Mouse (Mus musculus) forebrain, embryonic 16.5 days (tissue): Measurements from ENCODE around the gene Plppr2. TPM values are rescaled to one million over a fixed set of nuclear protein-coding genes. Genes with fewer than 3 reads are reported as not detected.

Source experiments
- ATAC-seq: fragments of 200-750 bp; cut with Nextera tagmentation; 2 replicates; pipeline ENCODE4 v1.8.0; 2017; ENCODE audit warnings: mild to moderate bottlenecking, moderate library complexity
- H3K27ac ChIP-seq: fragments of 300-500 bp; sonication (generic); 2 replicates; pipeline ENCODE4 v1.5.1; 2014; ENCODE audit warnings: low read length, control low read depth
- H3K27me3 ChIP-seq: fragments of 300-500 bp; sonication (generic); replicated peaks from 2 replicates; pipeline ENCODE4 v1.6.1; 2014; ENCODE audit warnings: low read length; ENCODE audit not compliant: control insufficient read depth, insufficient read depth
- H3K36me3 ChIP-seq: fragments of 300-500 bp; sonication (generic); 2 replicates; pipeline ENCODE4 v1.6.1; 2014; ENCODE audit not compliant: control insufficient read depth, insufficient read depth
- H3K4me1 ChIP-seq: fragments of 300-500 bp; sonication (generic); replicated peaks from 2 replicates; pipeline ENCODE4 v1.6.1; 2014; ENCODE audit warnings: low read length; ENCODE audit not compliant: control insufficient read depth, insufficient read depth
- H3K4me2 ChIP-seq: fragments of 300-500 bp; sonication (generic); 2 replicates; pipeline ENCODE4 v1.6.1; 2014; ENCODE audit warnings: mild to moderate bottlenecking, low read length, control low read depth
- H3K4me3 ChIP-seq: fragments of 300-500 bp; sonication (generic); replicated peaks from 2 replicates; pipeline ENCODE4 v1.5.1; 2014; ENCODE audit warnings: mild to moderate bottlenecking, low read length, control low read depth
- H3K9ac ChIP-seq: fragments of 300-500 bp; sonication (generic); replicated peaks from 2 replicates; pipeline ENCODE4 v1.6.1; 2014; ENCODE audit warnings: low read depth, low read length, control low read depth
- H3K9me3 ChIP-seq: fragments of 300-500 bp; sonication (generic); 2 replicates; pipeline ENCODE4 v1.6.1; 2016; ENCODE audit warnings: low read length; ENCODE audit not compliant: control insufficient read depth
- WGBS: fragments of 180-500 bp; shearing (Covaris S2); extraction: QIAGEN DNeasy Blood & Tissue Kit; methylation state at CpG from one replicate; pipeline ENCODE4 v1.1.7; 2014; 5-methylcytosine and 5-hydroxymethylcytosine counted together
- polyA plus RNA-seq: library from polyadenylated mRNA; unstranded; fragments of >200 nt; fragmentation: Nextera tagmentation; extraction: Ambion mirVana; gene quantifications from 2 replicates; pipeline ENCODE4 v1.2.1, GENCODE M21; 2015

Plppr2 gene
- polyA plus RNA-seq, 1 experiment from 2014 or later, result 89.9 TPM

DNA sequence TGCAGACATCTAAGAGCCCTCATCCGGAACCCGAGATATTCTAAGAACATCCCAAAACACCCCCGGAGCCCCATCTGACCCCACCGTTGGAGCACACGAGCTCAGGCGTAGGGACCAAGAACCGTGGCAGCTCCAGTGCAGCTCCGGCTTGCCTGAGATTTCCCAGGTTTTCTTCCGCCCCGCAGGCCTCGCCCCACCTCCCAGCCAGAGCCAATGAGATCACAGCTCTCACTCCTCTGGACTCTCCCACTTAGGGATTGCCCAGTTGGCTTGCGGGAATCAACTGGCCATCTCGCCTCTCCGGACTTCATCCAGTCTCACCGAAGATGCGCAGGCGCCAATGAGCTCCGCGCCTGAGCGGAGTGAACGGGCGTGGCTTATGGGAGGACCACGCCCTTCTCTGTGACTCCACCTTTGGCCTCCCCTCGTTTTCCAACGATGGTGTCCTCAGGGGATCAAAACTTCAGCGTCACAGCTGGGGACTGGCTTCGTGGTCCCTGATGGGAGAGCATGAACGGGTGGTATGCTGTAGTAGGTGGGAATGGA is 9.6 kb upstream of the Plppr2 start, which contains the start of the genes Ccdc159 and Tmem205:
Ccdc159 (plus strand) TSS at position 264 of the 546 bp plus-strand sequence.
Tmem205 (minus strand) TSS at position 349 of the 546 bp plus-strand sequence.
- Histone ChIP-seq H3K4me2 (peak within 1 kb of the TSS; percentile 66), H3K9me3 (no peaks in the 10 kb centered on the region), H3K27ac (peak within 1 kb of the TSS; percentile 62), H3K9ac (peak within 1 kb of the TSS; percentile 78), H3K4me1 (peaks cover 14% of the 10 kb centered on the region), H3K36me3 (no peaks in the 10 kb centered on the region), H3K27me3 (no peaks in the 10 kb centered on the region), H3K4me3 (peak within 1 kb of the TSS; percentile 58)
- peak; percentile 96 for ATAC-seq
- under 1% methylated on average over 28 of the region's 28 CpGs for WGBS

DNA sequence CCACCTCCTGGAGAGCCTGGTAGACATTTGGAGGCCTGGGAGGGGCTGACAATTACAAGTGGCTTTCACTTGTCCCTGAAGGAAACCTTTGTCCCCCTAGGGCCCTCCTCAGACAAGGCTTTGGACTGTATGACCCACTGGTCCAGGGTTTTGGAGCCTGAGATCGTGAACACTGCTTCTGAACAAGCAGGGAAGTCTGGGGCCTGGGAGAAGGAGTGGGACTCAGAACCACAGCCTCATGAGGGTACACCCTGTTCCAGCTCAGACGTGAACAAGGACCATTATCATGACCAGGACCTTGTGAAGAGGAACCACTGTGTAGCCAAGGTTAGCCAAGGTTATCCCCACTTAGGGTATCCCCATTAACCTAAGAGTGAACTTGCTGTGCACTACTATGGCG is 7.6 kb upstream of the Plppr2 start:
- Histone ChIP-seq H3K27me3 (no peaks in the 10 kb centered on the region), H3K4me1 (peaks cover 14% of the 10 kb centered on the region), H3K4me2 (no peak overlapping the region), H3K36me3 (no peaks in the 10 kb centered on the region), H3K4me3 (no peak overlapping the region), H3K9me3 (no peaks in the 10 kb centered on the region), H3K9ac (no peak overlapping the region), H3K27ac (no peak overlapping the region)
- ATAC-seq, result no peak
- WGBS, result 83% methylated on average over 3 of the region's 3 CpGs

DNA sequence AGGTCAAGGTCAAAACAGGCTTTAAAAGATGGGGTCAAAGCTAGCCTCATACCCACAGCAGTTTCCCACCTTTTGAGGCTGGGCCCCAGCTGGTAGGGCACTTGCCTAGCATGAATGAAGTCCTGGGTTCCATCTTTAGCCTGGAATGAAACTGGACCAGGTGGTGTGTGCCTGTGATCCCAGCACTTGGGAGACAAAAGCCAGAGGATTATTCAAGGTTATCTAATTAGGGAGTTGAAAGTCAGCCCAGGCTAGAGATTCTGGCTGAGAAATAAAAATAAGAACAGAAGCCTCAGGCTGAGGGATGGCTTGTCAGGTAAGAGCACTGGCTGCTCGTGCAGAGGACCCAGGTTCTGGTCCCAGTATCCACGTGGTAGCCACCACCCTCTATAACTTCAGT is 4.8 kb upstream of the Plppr2 start:
- H3K27me3 ChIP-seq, result no peaks in the 10 kb centered on the region
- H3K4me2 ChIP-seq, result no peak overlapping the region
- peaks cover 8% of the 10 kb centered on the region for H3K4me1 ChIP-seq
- no peak for ATAC-seq
- H3K36me3 ChIP-seq, result no peaks in the 10 kb centered on the region
- no peak overlapping the region for H3K4me3 ChIP-seq
- H3K27ac ChIP-seq, result no peak overlapping the region
- 68% methylated on average over 2 of the region's 2 CpGs for WGBS
- H3K9ac ChIP-seq, result no peak overlapping the region
- no peaks in the 10 kb centered on the region for H3K9me3 ChIP-seq

DNA sequence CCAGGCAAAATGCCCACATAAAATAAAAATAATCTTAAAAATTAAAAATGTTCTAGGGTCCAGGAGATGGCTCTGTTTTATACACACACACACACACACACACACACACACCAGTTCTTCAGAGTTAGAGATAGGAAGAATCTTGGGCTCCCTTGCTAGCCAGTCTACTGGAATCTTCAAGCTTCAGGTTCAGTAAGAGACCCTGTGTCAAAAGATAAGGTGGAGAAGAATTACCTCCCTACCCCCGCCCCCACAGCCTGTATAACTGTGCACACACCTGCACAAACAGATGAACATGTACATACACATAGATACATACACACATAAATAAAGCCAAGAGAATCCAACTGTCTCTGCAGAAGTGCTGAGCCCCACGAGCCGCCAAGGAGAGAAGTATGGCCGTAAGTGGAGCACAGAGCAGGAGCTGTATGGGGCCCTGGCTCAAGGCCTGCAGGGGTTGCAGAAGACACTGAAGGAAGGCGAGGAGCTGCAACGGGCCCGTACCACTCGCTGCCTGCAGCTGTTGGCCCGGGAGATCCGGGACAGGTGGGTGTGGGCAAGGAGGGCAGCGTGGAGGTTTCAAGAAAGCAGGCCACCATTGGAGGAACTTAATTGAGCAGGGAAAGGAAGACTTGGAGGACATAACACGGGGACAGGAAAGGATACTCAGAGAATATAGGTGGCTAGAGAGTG is 4.2 kb upstream of the Plppr2 start:
- H3K27ac ChIP-seq, result no peak overlapping the region
- H3K9ac ChIP-seq, result no peak overlapping the region
- H3K4me3 ChIP-seq, result no peak overlapping the region
- H3K9me3 ChIP-seq, result no peaks in the 10 kb centered on the region
- H3K36me3 ChIP-seq, result no peaks in the 10 kb centered on the region
- H3K4me1 ChIP-seq, result peaks cover 10% of the 10 kb centered on the region
- H3K4me2 ChIP-seq, result no peak overlapping the region
- WGBS, result 55% methylated on average over 12 of the region's 12 CpGs
- no peak for ATAC-seq
- H3K27me3 ChIP-seq, result no peaks in the 10 kb centered on the region

DNA sequence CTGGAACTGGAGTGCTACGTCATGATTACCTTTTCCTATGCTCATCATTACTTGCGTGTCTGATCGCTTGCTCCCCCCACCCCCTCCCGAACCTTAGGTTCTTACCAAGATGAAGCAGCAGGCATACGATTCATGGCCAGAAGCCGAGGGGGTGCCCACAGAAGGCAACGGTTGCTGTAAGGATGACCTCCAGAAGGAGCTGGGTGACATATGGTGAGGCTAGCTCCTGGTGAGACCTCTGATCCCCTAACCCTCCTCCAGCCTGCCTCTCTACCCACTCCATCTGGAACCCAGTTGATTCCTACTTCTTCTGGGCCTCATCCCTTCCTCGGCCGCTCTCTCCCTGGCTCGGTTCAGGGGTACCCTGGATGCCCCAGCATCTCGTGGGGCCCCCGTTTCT is 2.8 kb upstream of the Plppr2 start:
- Histone ChIP-seq H3K9ac (no peak overlapping the region), H3K36me3 (no peaks in the 10 kb centered on the region), H3K4me3 (no peak overlapping the region), H3K9me3 (no peaks in the 10 kb centered on the region), H3K27ac (no peak overlapping the region), H3K27me3 (no peaks in the 10 kb centered on the region), H3K4me1 (peaks cover 17% of the 10 kb centered on the region), H3K4me2 (no peak overlapping the region)
- 91% methylated on average over 12 of the region's 12 CpGs for WGBS
- ATAC-seq, result no peak

DNA sequence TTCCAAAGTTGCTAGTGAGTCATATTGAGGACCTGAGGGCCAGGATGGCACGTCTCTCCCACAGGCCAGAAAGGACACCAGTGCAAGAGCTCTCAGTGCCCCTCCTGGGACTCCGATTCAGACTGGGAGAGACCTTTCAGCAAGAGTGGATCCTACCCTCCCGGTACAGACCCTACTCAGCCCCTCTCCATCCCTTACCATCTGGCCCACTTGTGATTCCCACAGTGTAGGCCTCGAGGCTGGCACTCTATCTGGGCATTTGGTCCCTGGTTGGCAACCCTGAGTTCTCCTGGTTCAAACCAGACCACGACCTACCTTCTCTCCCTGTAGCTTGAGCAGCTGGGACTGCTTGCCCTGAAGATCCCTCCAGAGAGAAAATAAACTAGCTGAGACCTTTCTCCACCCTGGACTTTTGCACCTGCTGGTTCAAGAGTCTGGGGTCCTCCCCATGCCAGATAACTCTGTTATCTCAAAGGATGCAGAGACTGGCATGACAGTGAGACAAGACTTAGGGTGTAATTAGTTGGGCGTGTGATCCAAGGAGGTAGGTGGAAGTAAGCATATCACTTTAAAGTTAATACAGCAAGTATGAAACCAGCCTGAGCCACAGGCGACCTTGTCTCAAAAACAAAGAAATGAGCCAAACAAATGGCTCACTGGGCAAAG is 1.2 kb upstream of the Plppr2 start:
- WGBS, result 90% methylated on average over 7 of the region's 7 CpGs
- no peak overlapping the region for H3K9ac ChIP-seq
- H3K27me3 ChIP-seq, result no peaks in the 10 kb centered on the region

DNA sequence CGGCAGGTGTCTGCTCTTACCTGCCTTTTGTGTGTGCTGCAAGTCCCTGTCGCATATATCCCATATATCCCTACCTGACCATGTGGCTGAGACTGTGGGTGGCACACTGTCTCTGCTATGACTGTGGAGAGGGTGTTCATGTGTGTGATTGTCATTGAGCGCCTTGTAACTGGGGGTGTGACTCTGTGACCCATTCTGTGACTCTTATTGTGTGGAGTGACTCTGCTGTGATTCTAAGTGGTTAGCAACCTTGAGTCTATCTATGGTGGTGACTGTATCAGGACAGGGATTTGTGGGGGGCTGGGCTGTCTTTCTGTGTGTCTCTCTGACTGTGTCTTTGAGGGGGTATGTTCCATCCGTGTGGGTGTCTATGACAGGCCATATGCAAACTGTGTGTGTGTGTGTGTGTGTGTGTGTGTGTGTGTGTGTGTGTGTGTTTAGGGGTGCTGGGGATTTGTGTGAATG is 910 bp downstream of the Plppr2 start:
- peak; percentile 15 for ATAC-seq
- peaks cover 7% of the 10 kb centered on the region; the same call in 1 of the 2 replicates for H3K36me3 ChIP-seq
- H3K4me3 ChIP-seq, result peak overlapping the region; percentile 88
- H3K27ac ChIP-seq, result peak overlapping the region; percentile 41; the same call in 1 of the 2 replicates
- no peaks in the 10 kb centered on the region for H3K27me3 ChIP-seq
- peaks cover 17% of the 10 kb centered on the region for H3K4me1 ChIP-seq
- peak overlapping the region; percentile 92; the same call in 1 of the 2 replicates for H3K9ac ChIP-seq
- H3K4me2 ChIP-seq, result peak overlapping the region; percentile 66
- H3K9me3 ChIP-seq, result no peaks in the 10 kb centered on the region
- WGBS, result 71% methylated on average over 4 of the region's 4 CpGs

More for the DNA sequence above, 1.2 kb upstream of the Plppr2 start:
- no peaks in the 10 kb centered on the region for H3K9me3 ChIP-seq
- H3K27ac ChIP-seq, result no peak overlapping the region
- H3K4me3 ChIP-seq, result no peak overlapping the region
- H3K4me1 ChIP-seq, result peaks cover 17% of the 10 kb centered on the region
- no peak overlapping the region; the same call in 1 of the 2 replicates for H3K4me2 ChIP-seq
- ATAC-seq, result no peak
- H3K36me3 ChIP-seq, result 0 out of 2 replicates have a peak, but pooled peaks cover 2% of the 10 kb centered on the region

DNA sequence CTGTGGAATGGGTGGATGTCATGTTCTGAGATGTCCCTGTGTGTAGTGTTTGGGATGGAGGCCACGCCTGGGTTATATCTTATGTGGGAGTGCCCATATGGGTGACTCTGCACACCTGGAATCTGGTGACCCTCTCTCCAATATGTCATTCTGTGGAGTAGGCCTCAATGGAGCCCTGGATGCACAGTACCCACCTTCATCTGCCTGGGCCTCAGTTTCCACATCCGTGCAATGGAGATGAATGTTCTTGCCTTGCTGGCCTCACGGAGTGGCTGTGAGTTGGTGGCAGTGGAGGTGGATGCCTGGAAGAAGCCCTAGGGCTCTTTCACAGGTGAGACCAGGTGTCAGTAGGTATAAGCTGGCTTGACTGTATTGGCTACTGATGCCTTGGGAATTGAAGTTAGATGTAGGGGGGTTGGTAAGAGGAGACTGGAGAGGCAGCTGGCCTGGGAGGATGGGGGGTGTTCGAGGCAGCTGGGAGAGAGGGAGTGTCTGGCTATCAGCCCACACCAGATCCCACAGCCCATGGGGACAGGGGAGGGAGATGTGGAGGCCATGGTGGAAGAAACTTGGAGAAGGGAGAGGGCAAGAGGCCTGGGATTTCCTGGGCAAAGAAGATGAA is 1.5 kb downstream of the Plppr2 start:
- Histone ChIP-seq H3K27ac (no peak overlapping the region), H3K27me3 (no peaks in the 10 kb centered on the region), H3K4me3 (peak overlapping the region; percentile 88), H3K9ac (no peak overlapping the region; the same call in none of the 2 replicates), H3K36me3 (peaks cover 7% of the 10 kb centered on the region; the same call in 1 of the 2 replicates), H3K4me2 (peak overlapping the region; percentile 66), H3K4me1 (peaks cover 17% of the 10 kb centered on the region), H3K9me3 (no peaks in the 10 kb centered on the region)
- peak; percentile 2; the same call in 1 of the 2 replicates for ATAC-seq
- WGBS, result 87% methylated on average over 4 of the region's 4 CpGs

DNA sequence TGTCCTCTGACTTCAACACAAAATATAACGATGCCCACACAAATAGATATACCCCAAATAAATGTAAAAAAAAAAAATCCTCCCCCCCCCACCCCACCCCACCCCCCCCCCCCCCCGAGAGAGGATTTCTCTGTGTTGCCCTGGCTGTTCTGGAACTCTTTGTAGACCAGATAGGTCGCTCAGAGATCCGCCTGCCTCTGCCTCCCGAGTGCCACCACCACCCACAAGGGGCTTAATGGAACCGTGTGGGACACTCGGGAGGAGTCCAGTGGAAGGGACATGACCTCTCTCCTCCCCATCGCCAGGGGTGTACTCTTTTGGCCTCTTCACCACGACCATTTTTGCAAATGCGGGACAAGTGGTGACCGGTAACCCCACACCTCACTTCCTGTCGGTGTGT is 6.2 kb downstream of the Plppr2 start:
- Histone ChIP-seq H3K36me3 (peaks cover 12% of the 10 kb centered on the region; the same call in 1 of the 2 replicates), H3K9ac (no peak overlapping the region), H3K27me3 (peaks cover 2% of the 10 kb centered on the region; the same call in 1 of the 2 replicates), H3K4me3 (no peak overlapping the region), H3K4me1 (peaks cover 7% of the 10 kb centered on the region), H3K9me3 (no peaks in the 10 kb centered on the region), H3K4me2 (no peak overlapping the region), H3K27ac (no peak overlapping the region)
- WGBS, result 84% methylated on average over 12 of the region's 12 CpGs
- ATAC-seq, result no peak
